Mouse (Mus musculus): Measurements from ENCODE around the gene Abca12. TPM values are rescaled to one million over a fixed set of nuclear protein-coding genes. Genes with fewer than 3 reads are reported as not detected.

Abca12 gene
- polyA plus RNA-seq, 1 experiment from 2014 or later: 0.09 TPM

GRCm38 (mm10) chr1:71270083-71270482 lies 144.6 kb downstream of the Abca12 start:
- no peak overlapping the region for H3K4me2 ChIP-seq (ENCODE audit: low read length)
- no peaks in the 10 kb centered on the region for H3K27me3 ChIP-seq (ENCODE audit: control insufficient read depth, insufficient read depth, low read depth, low read length)
- H3K9me3 ChIP-seq (replicated peaks; ENCODE audit: control insufficient read depth, low read length, poor library complexity, severe bottlenecking): no peaks in the 10 kb centered on the region
- WGBS: 92% methylated on average over 3 of the region's 3 CpGs
- no peak for ATAC-seq
- no peak overlapping the region for H3K9ac ChIP-seq (ENCODE audit: low read depth, low read length)
- H3K27ac ChIP-seq (ENCODE audit: low read length): no peak overlapping the region
- no peaks in the 10 kb centered on the region for H3K36me3 ChIP-seq (ENCODE audit: control insufficient read depth, insufficient read depth, low read length)
- H3K4me1 ChIP-seq (ENCODE audit: control insufficient read depth, insufficient read depth, low read length): no peaks in the 10 kb centered on the region
- no peak overlapping the region for H3K4me3 ChIP-seq (ENCODE audit: low read depth, low read length)

GRCm38 (mm10) chr1:71266630-71267029 lies 148.1 kb downstream of the Abca12 start:
- no peaks in the 10 kb centered on the region for H3K9me3 ChIP-seq (replicated peaks; ENCODE audit: control insufficient read depth, low read length, poor library complexity, severe bottlenecking)
- ATAC-seq: no peak
- 84% methylated on average over 8 of the region's 8 CpGs for WGBS
- no peak overlapping the region for H3K9ac ChIP-seq (ENCODE audit: low read depth, low read length)
- no peaks in the 10 kb centered on the region for H3K4me1 ChIP-seq (ENCODE audit: control insufficient read depth, insufficient read depth, low read length)
- H3K27ac ChIP-seq (ENCODE audit: low read length): no peak overlapping the region
- H3K27me3 ChIP-seq (ENCODE audit: control insufficient read depth, insufficient read depth, low read depth, low read length): no peaks in the 10 kb centered on the region
- no peak overlapping the region for H3K4me2 ChIP-seq (ENCODE audit: low read length)
- H3K36me3 ChIP-seq (ENCODE audit: control insufficient read depth, insufficient read depth, low read length): no peaks in the 10 kb centered on the region
- no peak overlapping the region for H3K4me3 ChIP-seq (ENCODE audit: low read depth, low read length)

GRCm38 (mm10) chr1:71263532-71263931 lies 151.2 kb downstream of the Abca12 start:
- no peak overlapping the region for H3K4me2 ChIP-seq (ENCODE audit: low read length)
- H3K4me3 ChIP-seq (ENCODE audit: low read depth, low read length): no peak overlapping the region
- no peaks in the 10 kb centered on the region for H3K36me3 ChIP-seq (ENCODE audit: control insufficient read depth, insufficient read depth, low read length)
- H3K9ac ChIP-seq (ENCODE audit: low read depth, low read length): no peak overlapping the region
- H3K27me3 ChIP-seq (ENCODE audit: control insufficient read depth, insufficient read depth, low read depth, low read length): no peaks in the 10 kb centered on the region
- H3K9me3 ChIP-seq (replicated peaks; ENCODE audit: control insufficient read depth, low read length, poor library complexity, severe bottlenecking): no peaks in the 10 kb centered on the region
- no peak for ATAC-seq
- H3K4me1 ChIP-seq (ENCODE audit: control insufficient read depth, insufficient read depth, low read length): no peaks in the 10 kb centered on the region
- H3K27ac ChIP-seq (ENCODE audit: low read length): no peak overlapping the region
- 95% methylated on average over 7 of the region's 7 CpGs for WGBS

- Histone ChIP-seq H3K4me1 (ENCODE audit: control insufficient read depth, insufficient read depth, low read length) (no peaks in the 10 kb centered on the region), H3K9ac (ENCODE audit: low read depth, low read length) (no peak overlapping the region), H3K9me3 (replicated peaks; ENCODE audit: control insufficient read depth, low read length, poor library complexity, severe bottlenecking) (no peaks in the 10 kb centered on the region), H3K4me2 (ENCODE audit: low read length) (no peak overlapping the region), H3K27me3 (ENCODE audit: control insufficient read depth, insufficient read depth, low read depth, low read length) (no peaks in the 10 kb centered on the region), H3K36me3 (ENCODE audit: control insufficient read depth, insufficient read depth, low read length) (no peaks in the 10 kb centered on the region), H3K27ac (ENCODE audit: low read length) (no peak overlapping the region), H3K4me3 (ENCODE audit: low read depth, low read length) (no peak overlapping the region)
- ATAC-seq: no peak
- 62% methylated on average over 3 of the region's 3 CpGs for WGBS
Measured at GRCm38 (mm10) chr1:71244647-71245046, 170.1 kb downstream of the Abca12 start.

- no peak overlapping the region for H3K27ac ChIP-seq (ENCODE audit: low read length)
- WGBS: 82% methylated on average over 1 of the region's 1 CpGs
Measured at GRCm38 (mm10) chr1:71241396-71241795, 173.3 kb downstream of the Abca12 start.

GRCm38 (mm10) chr1:71239586-71239985 lies 175.1 kb downstream of the Abca12 start:
- WGBS: 54% methylated on average over 4 of the region's 4 CpGs
- ATAC-seq: peak; percentile 48; the same call in 1 of the 2 replicates
- H3K36me3 ChIP-seq (ENCODE audit: control insufficient read depth, insufficient read depth, low read length): no peaks in the 10 kb centered on the region
- H3K4me1 ChIP-seq (ENCODE audit: control insufficient read depth, insufficient read depth, low read length): no peaks in the 10 kb centered on the region
- no peaks in the 10 kb centered on the region for H3K9me3 ChIP-seq (replicated peaks; ENCODE audit: control insufficient read depth, low read length, poor library complexity, severe bottlenecking)
- H3K4me3 ChIP-seq (ENCODE audit: low read depth, low read length): no peak overlapping the region
- H3K27me3 ChIP-seq (ENCODE audit: control insufficient read depth, insufficient read depth, low read depth, low read length): no peaks in the 10 kb centered on the region
- H3K27ac ChIP-seq (ENCODE audit: low read length): peak overlapping the region; percentile 66; the same call in 1 of the 2 replicates
- H3K9ac ChIP-seq (ENCODE audit: low read depth, low read length): no peak overlapping the region
- no peak overlapping the region for H3K4me2 ChIP-seq (ENCODE audit: low read length)

More at GRCm38 (mm10) chr1:71241396-71241795, 173.3 kb downstream of the Abca12 start:
- no peaks in the 10 kb centered on the region for H3K36me3 ChIP-seq (ENCODE audit: control insufficient read depth, insufficient read depth, low read length)
- H3K9me3 ChIP-seq (replicated peaks; ENCODE audit: control insufficient read depth, low read length, poor library complexity, severe bottlenecking): no peaks in the 10 kb centered on the region
- H3K9ac ChIP-seq (ENCODE audit: low read depth, low read length): no peak overlapping the region
- H3K4me2 ChIP-seq (ENCODE audit: low read length): no peak overlapping the region
- no peak for ATAC-seq
- no peak overlapping the region for H3K4me3 ChIP-seq (ENCODE audit: low read depth, low read length)
- no peaks in the 10 kb centered on the region for H3K4me1 ChIP-seq (ENCODE audit: control insufficient read depth, insufficient read depth, low read length)
- H3K27me3 ChIP-seq (ENCODE audit: control insufficient read depth, insufficient read depth, low read depth, low read length): no peaks in the 10 kb centered on the region

- Histone ChIP-seq H3K27me3 (ENCODE audit: control insufficient read depth, insufficient read depth, low read depth, low read length) (no peaks in the 10 kb centered on the region), H3K27ac (ENCODE audit: low read length) (no peak overlapping the region), H3K4me1 (ENCODE audit: control insufficient read depth, insufficient read depth, low read length) (no peaks in the 10 kb centered on the region), H3K4me2 (ENCODE audit: low read length) (no peak overlapping the region), H3K9ac (ENCODE audit: low read depth, low read length) (no peak overlapping the region), H3K36me3 (ENCODE audit: control insufficient read depth, insufficient read depth, low read length) (no peaks in the 10 kb centered on the region), H3K9me3 (replicated peaks; ENCODE audit: control insufficient read depth, low read length, poor library complexity, severe bottlenecking) (no peaks in the 10 kb centered on the region), H3K4me3 (ENCODE audit: low read depth, low read length) (no peak overlapping the region)
- WGBS: 92% methylated on average over 3 of the region's 3 CpGs
- ATAC-seq: no peak
Measured at GRCm38 (mm10) chr1:71235335-71235734, 179.4 kb downstream of the Abca12 start.

GRCm38 (mm10) chr1:71231211-71231610 lies 183.5 kb downstream of the Abca12 start:
- H3K9me3 ChIP-seq (replicated peaks; ENCODE audit: control insufficient read depth, low read length, poor library complexity, severe bottlenecking): no peaks in the 10 kb centered on the region
- 78% methylated on average over 2 of the region's 2 CpGs for WGBS
- no peak overlapping the region for H3K27ac ChIP-seq (ENCODE audit: low read length)
- H3K36me3 ChIP-seq (ENCODE audit: control insufficient read depth, insufficient read depth, low read length): no peaks in the 10 kb centered on the region
- H3K27me3 ChIP-seq (ENCODE audit: control insufficient read depth, insufficient read depth, low read depth, low read length): no peaks in the 10 kb centered on the region
- H3K4me2 ChIP-seq (ENCODE audit: low read length): no peak overlapping the region
- no peak for ATAC-seq
- H3K4me1 ChIP-seq (ENCODE audit: control insufficient read depth, insufficient read depth, low read length): no peaks in the 10 kb centered on the region
- no peak overlapping the region for H3K9ac ChIP-seq (ENCODE audit: low read depth, low read length)
- H3K4me3 ChIP-seq (ENCODE audit: low read depth, low read length): no peak overlapping the region

GRCm38 (mm10) chr1:71203581-71203980 lies 211.1 kb downstream of the Abca12 start:
- ATAC-seq: no peak
- Histone ChIP-seq H3K9ac (ENCODE audit: low read depth, low read length) (no peak overlapping the region), H3K27me3 (ENCODE audit: control insufficient read depth, insufficient read depth, low read depth, low read length) (no peaks in the 10 kb centered on the region), H3K4me2 (ENCODE audit: low read length) (no peak overlapping the region), H3K36me3 (ENCODE audit: control insufficient read depth, insufficient read depth, low read length) (no peaks in the 10 kb centered on the region), H3K4me3 (ENCODE audit: low read depth, low read length) (no peak overlapping the region), H3K9me3 (replicated peaks; ENCODE audit: control insufficient read depth, low read length, poor library complexity, severe bottlenecking) (no peaks in the 10 kb centered on the region), H3K27ac (ENCODE audit: low read length) (no peak overlapping the region), H3K4me1 (ENCODE audit: control insufficient read depth, insufficient read depth, low read length) (no peaks in the 10 kb centered on the region)
- WGBS: 89% methylated on average over 4 of the region's 4 CpGs
